ENCODE assay signal across 8 mouse cellular contexts in the genomic region with DNA sequence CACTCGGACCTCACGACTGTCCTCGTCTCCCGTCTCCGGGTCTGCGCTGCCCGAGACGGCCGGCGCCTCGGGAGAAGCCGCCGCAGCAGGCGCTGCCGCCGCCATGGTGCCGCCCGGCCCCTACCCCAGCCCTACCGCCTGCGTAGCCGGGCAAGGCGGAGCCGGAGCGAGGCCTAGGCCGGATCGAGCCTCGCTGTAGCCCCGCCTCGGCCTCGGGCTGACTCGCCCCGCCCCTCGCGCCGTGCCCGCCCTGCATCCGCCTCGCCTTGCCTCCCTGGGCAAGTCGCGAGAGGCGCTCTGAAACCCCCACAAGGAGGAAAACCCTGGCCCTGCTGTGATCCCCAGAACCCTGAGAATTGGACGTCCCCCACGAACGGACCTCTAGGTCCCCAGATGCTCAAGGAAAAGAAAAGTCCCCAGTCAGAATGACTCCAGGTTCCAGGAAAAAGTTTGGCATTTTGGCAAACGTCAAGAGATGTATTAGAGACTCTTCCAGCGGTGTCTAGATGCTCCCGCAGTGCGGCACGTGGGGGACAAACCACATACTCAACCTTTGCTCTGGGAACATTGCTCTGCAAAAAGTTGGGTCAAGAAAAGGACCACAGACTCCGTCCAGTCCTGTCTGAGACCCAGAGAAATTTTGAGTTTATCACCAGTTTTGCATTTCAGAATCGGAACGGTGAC. TPM values are rescaled to one million over a fixed set of nuclear protein-coding genes. Genes with fewer than 3 reads are reported as not detected.
A peak's percentile ranks its signal among the peaks of the same experiment; 100 is the strongest.
DNase-seq lines count a peak whose midpoint lies in the region; ATAC-seq lines count a peak whose summit lies in the region.

A gene (minus strand): TSS at position 229 of the 684 bp plus-strand sequence.

- peak within 1 kb of the TSS; percentile 94 for H3K9ac ChIP-seq in hindbrain, embryonic 13.5 days

- H3K4me2 ChIP-seq in hindbrain, embryonic 13.5 days: peak within 1 kb of the TSS; percentile 72

- H3K4me1 ChIP-seq in hindbrain, embryonic 13.5 days (replicated peaks): peaks cover 23% of the 10 kb centered on the region

- no peaks in the 10 kb centered on the region for H3K9me3 ChIP-seq in hindbrain, embryonic 13.5 days

- H3K27ac ChIP-seq in hindbrain, embryonic 13.5 days: peak within 1 kb of the TSS; percentile 98

- peak; percentile 93 for DNase-seq in NIH3T3 (ENCODE audit: low read depth)
- peak; percentile 92 to 96 for DNase-seq in cerebellum, postnatal 10 days
- peak; percentile 67 to 88 for DNase-seq in frontal cortex, postnatal 14 days (ENCODE audit: low spot score in 2 of 2)
- DNase-seq in layer of hippocampus, postnatal 36 days: peak; percentile 88 to 89
- DNase-seq in lung, postnatal 36 days: peak; percentile 95
- DNase-seq in retina, postnatal 1 day: peak; percentile 92
- peak; percentile 88 to 89 for DNase-seq in urinary bladder, adult 18-20 months (ENCODE audit: low spot score in 2 of 2)

- H3K4me3 ChIP-seq in hindbrain, embryonic 13.5 days: peak within 1 kb of the TSS; percentile 86

- WGBS in hindbrain, embryonic 13.5 days: 2% methylated on average over 43 of the region's 52 CpGs

- H3K36me3 ChIP-seq in hindbrain, embryonic 13.5 days: no peaks in the 10 kb centered on the region

- H3K27me3 ChIP-seq in hindbrain, embryonic 13.5 days: peaks cover 17% of the 10 kb centered on the region

- peak; percentile 98 for ATAC-seq in hindbrain, embryonic 13.5 days (ENCODE audit: low FRiP score)

RNA-seq across cellular contexts. Expression of the gene that starts here (rescaled TPM):
- polyA plus RNA-seq in hindbrain, embryonic 13.5 days (2015; fragmentation: Nextera tagmentation; extraction: Ambion mirVana): 18.3 and 19.5 TPM in 2 replicates
- total RNA-seq in layer of hippocampus, postnatal 36 days (2021): 10 to 100 TPM; 29.5 to 35.3 TPM

Comparison
In these comparisons a context has a peak if more than half of its experiments do, and no peak if none do; other contexts are left out.
1. Peak in every context shown above with its lines: DNase-seq, ATAC-seq, H3K4me3 ChIP-seq and H3K27ac ChIP-seq.